Mouse (Mus musculus): ENCODE results near the gene Lrrc28.

- no peak for TF ChIP-seq CTCF (IDR thresholded peaks at IDR 0.05 in 2 of 3, conservative IDR thresholded peaks at IDR 0.05 in 1 of 3; ENCODE audit: control insufficient read depth in 1 of 3, insufficient read depth in 1 of 3, low read depth in 2 of 3, low read length in 3 of 3, poor library complexity in 1 of 3, severe bottlenecking in 1 of 3)
- TF ChIP-seq UBTF (IDR thresholded peaks at IDR 0.05; ENCODE audit: borderline replicate concordance, insufficient read depth, low read depth, low read length) = no peak
- no peak for TF ChIP-seq MXI1 (IDR thresholded peaks at IDR 0.05; ENCODE audit: low read depth, low read length)
- no peak for TF ChIP-seq POLR2A (IDR thresholded peaks at IDR 0.05; ENCODE audit: control insufficient read depth in 1 of 2, insufficient read depth in 1 of 2, low read depth in 1 of 2, low read length in 2 of 2, poor library complexity in 1 of 2)
- TF ChIP-seq USF1 (IDR thresholded peaks at IDR 0.05; ENCODE audit: low read depth, low read length) = no peak
- TF ChIP-seq MAX (IDR thresholded peaks at IDR 0.05; ENCODE audit: low read length) = no peak
- no peak for TF ChIP-seq EP300 (IDR thresholded peaks at IDR 0.05; ENCODE audit: low read depth in 1 of 2, low read length in 2 of 2)
Observed at GRCm38 (mm10) chr7:67646131-67646530, 1.1 kb upstream of the Lrrc28 start.
